Mouse (Mus musculus): ENCODE measurements around the gene Sumf1. TPM values are rescaled to one million over a fixed set of nuclear protein-coding genes. Genes with fewer than 3 reads are reported as not detected.
A peak's percentile ranks its signal among the peaks of the same experiment; 100 is the strongest.

The Sumf1 gene
- polyA plus RNA-seq, 1 experiment from 2014 or later = 17.5 TPM

DNA sequence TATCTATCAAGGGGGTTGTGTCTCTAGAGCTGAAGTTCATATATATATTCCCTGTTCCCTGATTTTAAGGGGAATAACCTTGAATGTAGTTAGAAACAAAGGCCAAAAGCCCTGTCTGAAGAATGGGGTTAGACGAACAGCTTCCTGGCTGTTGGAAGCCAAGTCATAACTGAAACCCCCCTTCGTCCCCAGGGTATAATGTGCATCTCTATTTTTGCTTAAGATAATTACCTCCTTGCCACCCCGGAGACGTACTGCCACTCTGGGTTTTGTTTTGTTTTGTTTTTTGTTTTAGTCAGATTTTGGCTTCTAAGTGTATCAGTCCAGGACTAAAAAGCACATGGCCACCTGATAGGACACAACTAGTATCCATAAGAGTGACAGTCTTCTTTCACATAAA, 31.1 kb downstream of the Sumf1 start:
- no peak for DNase-seq (ENCODE audit: low spot score)
- no peak overlapping the region for H3K27ac ChIP-seq
- H3K27me3 ChIP-seq (ENCODE audit: insufficient read depth, poor library complexity, severe bottlenecking) = no peaks in the 10 kb centered on the region
- 89% methylated on average over 4 of the region's 4 CpGs for WGBS
- no peaks in the 10 kb centered on the region for H3K36me3 ChIP-seq
- no peaks in the 10 kb centered on the region for H3K9me3 ChIP-seq
- no peak overlapping the region for H3K4me3 ChIP-seq
- H3K4me1 ChIP-seq = peaks cover 29% of the 10 kb centered on the region

GRCm38 (mm10) chr6:108152661-108153269, 32.6 kb downstream of the Sumf1 start:
- peaks cover 27% of the 10 kb centered on the region for H3K4me1 ChIP-seq
- no peaks in the 10 kb centered on the region for H3K27me3 ChIP-seq (ENCODE audit: insufficient read depth, poor library complexity, severe bottlenecking)
- no peaks in the 10 kb centered on the region for H3K36me3 ChIP-seq
- WGBS = 84% methylated on average over 9 of the region's 9 CpGs
- H3K4me3 ChIP-seq = no peak overlapping the region
- peak overlapping the region; percentile 31; the same call in 1 of the 2 replicates for H3K27ac ChIP-seq
- H3K9me3 ChIP-seq = no peaks in the 10 kb centered on the region
- no peak for DNase-seq (ENCODE audit: low spot score)

DNA sequence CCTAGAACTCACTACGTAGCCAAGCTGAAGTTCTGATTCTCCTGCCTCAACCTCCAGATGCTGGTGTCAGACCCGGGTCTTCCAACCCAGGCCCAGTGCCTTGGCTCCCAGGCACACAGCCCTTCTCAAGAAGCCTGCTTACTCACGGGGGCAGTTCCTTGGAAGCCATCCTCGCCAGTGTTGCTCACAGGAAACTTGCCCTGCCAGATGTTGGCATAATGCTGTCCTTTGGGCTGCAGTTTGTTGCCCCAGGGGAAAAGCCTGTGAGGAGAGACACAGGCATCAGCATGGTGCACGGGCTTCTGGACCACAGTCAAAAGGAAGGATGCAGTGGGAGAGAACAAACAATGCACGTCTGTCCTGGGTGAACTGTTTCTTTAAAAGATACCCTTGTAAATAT, 33.3 kb downstream of the Sumf1 start:
- H3K36me3 ChIP-seq = no peaks in the 10 kb centered on the region
- peaks cover 23% of the 10 kb centered on the region for H3K4me1 ChIP-seq
- WGBS = 76% methylated on average over 6 of the region's 6 CpGs
- H3K27me3 ChIP-seq (ENCODE audit: insufficient read depth, poor library complexity, severe bottlenecking) = no peaks in the 10 kb centered on the region
- H3K4me3 ChIP-seq = no peak overlapping the region
- H3K27ac ChIP-seq = no peak overlapping the region
- no peak for DNase-seq (ENCODE audit: low spot score)
- no peaks in the 10 kb centered on the region for H3K9me3 ChIP-seq

GRCm38 (mm10) chr6:108149235-108149634, 36.1 kb downstream of the Sumf1 start:
- H3K4me1 ChIP-seq = peaks cover 12% of the 10 kb centered on the region
- H3K9me3 ChIP-seq = no peaks in the 10 kb centered on the region
- peaks cover 4% of the 10 kb centered on the region; the same call in 1 of the 2 replicates for H3K36me3 ChIP-seq
- no peaks in the 10 kb centered on the region for H3K27me3 ChIP-seq (ENCODE audit: insufficient read depth, poor library complexity, severe bottlenecking)
- 89% methylated on average over 4 of the region's 4 CpGs for WGBS
- DNase-seq (ENCODE audit: low spot score) = no peak
- H3K4me3 ChIP-seq = no peak overlapping the region
- no peak overlapping the region for H3K27ac ChIP-seq

GRCm38 (mm10) chr6:108148435-108148834, 36.9 kb downstream of the Sumf1 start:
- H3K36me3 ChIP-seq = peaks cover 6% of the 10 kb centered on the region; the same call in 1 of the 2 replicates
- no peaks in the 10 kb centered on the region for H3K9me3 ChIP-seq
- H3K4me3 ChIP-seq = no peak overlapping the region
- WGBS = 58% methylated on average over 3 of the region's 3 CpGs
- no peak overlapping the region for H3K27ac ChIP-seq
- H3K4me1 ChIP-seq = peaks cover 10% of the 10 kb centered on the region
- no peaks in the 10 kb centered on the region for H3K27me3 ChIP-seq (ENCODE audit: insufficient read depth, poor library complexity, severe bottlenecking)
- DNase-seq (ENCODE audit: low spot score) = no peak

GRCm38 (mm10) chr6:108146637-108147036, 38.7 kb downstream of the Sumf1 start:
- DNase-seq (ENCODE audit: low spot score) = no peak
- H3K36me3 ChIP-seq = peaks cover 6% of the 10 kb centered on the region; the same call in 1 of the 2 replicates
- no peaks in the 10 kb centered on the region for H3K27me3 ChIP-seq (ENCODE audit: insufficient read depth, poor library complexity, severe bottlenecking)
- no peak overlapping the region for H3K27ac ChIP-seq
- no peaks in the 10 kb centered on the region for H3K9me3 ChIP-seq
- no peaks in the 10 kb centered on the region for H3K4me1 ChIP-seq
- WGBS = 90% methylated on average over 4 of the region's 4 CpGs
- H3K4me3 ChIP-seq = no peak overlapping the region

GRCm38 (mm10) chr6:108145941-108146588, 39.3 kb downstream of the Sumf1 start:
- Histone ChIP-seq H3K4me1 (no peaks in the 10 kb centered on the region), H3K9me3 (no peaks in the 10 kb centered on the region), H3K4me3 (no peak overlapping the region), H3K27me3 (ENCODE audit: insufficient read depth, poor library complexity, severe bottlenecking) (no peaks in the 10 kb centered on the region), H3K27ac (no peak overlapping the region), H3K36me3 (peaks cover 6% of the 10 kb centered on the region; the same call in 1 of the 2 replicates)
- no peak for DNase-seq (ENCODE audit: low spot score)
- WGBS = 88% methylated on average over 7 of the region's 7 CpGs

DNA sequence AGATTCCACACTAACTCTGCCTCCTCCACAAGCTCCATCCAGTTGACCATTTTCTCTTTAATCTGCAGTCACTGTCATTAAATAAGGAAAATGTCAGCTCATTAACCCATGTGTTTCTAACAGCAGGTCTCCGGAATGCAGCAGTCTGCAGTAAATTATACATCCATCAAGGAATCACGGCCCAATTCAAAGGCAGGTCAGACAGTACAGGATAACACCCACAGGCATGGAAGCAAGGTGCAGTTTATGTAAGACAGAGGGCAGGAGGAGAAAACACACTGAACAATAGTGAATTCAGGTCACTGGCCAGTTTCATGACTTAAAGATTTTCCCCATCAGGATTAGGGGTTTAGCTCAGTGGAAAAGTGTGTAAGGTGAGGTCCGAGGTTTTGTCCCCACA, 40.1 kb downstream of the Sumf1 start:
- Histone ChIP-seq H3K27me3 (ENCODE audit: insufficient read depth, poor library complexity, severe bottlenecking) (no peaks in the 10 kb centered on the region), H3K27ac (no peak overlapping the region), H3K36me3 (peaks cover 8% of the 10 kb centered on the region; the same call in 1 of the 2 replicates), H3K4me3 (no peak overlapping the region), H3K4me1 (no peaks in the 10 kb centered on the region), H3K9me3 (no peaks in the 10 kb centered on the region)
- no peak for DNase-seq (ENCODE audit: low spot score)
- WGBS = 86% methylated on average over 3 of the region's 3 CpGs

- H3K36me3 ChIP-seq = peaks cover 8% of the 10 kb centered on the region; the same call in 1 of the 2 replicates
- no peaks in the 10 kb centered on the region for H3K4me1 ChIP-seq
- H3K9me3 ChIP-seq = no peaks in the 10 kb centered on the region
- no peaks in the 10 kb centered on the region for H3K27me3 ChIP-seq (ENCODE audit: insufficient read depth, poor library complexity, severe bottlenecking)
- no peak overlapping the region for H3K27ac ChIP-seq
- H3K4me3 ChIP-seq = no peak overlapping the region
- 87% methylated on average over 4 of the region's 4 CpGs for WGBS
- no peak for DNase-seq (ENCODE audit: low spot score)
Observed at GRCm38 (mm10) chr6:108142796-108143195, 42.6 kb downstream of the Sumf1 start.

- Histone ChIP-seq H3K9me3 (no peaks in the 10 kb centered on the region), H3K4me1 (no peaks in the 10 kb centered on the region), H3K27ac (no peak overlapping the region), H3K4me3 (no peak overlapping the region), H3K27me3 (ENCODE audit: insufficient read depth, poor library complexity, severe bottlenecking) (no peaks in the 10 kb centered on the region), H3K36me3 (peaks cover 8% of the 10 kb centered on the region; the same call in 1 of the 2 replicates)
- no peak for DNase-seq (ENCODE audit: low spot score)
- 84% methylated on average over 4 of the region's 4 CpGs for WGBS
Observed at GRCm38 (mm10) chr6:108140722-108141490, 44.5 kb downstream of the Sumf1 start.

DNA sequence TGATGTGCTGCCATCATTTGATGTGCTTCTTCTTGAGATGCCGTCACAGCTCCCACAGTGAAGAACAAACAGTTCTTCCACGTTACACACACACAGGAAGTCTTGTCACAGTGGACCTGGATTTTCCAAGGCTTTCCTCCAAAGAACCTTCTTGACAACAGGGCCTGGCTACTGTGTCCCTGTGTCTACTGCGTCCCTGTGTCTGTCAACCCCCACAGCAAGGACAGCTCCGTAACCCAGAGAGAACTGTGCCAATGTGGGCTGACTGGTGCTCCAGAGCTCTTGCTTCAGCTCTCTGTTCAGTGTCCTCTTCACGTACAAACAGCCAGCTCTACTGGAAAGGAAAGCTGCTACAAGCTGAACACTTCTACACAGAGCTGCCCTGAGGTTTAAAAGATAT, 48.4 kb downstream of the Sumf1 start:
- Histone ChIP-seq H3K36me3 (peaks cover 2% of the 10 kb centered on the region; the same call in 1 of the 2 replicates), H3K4me3 (no peak overlapping the region), H3K9me3 (no peaks in the 10 kb centered on the region), H3K27me3 (ENCODE audit: insufficient read depth, poor library complexity, severe bottlenecking) (no peaks in the 10 kb centered on the region), H3K4me1 (no peaks in the 10 kb centered on the region; the same call in 1 of the 2 replicates), H3K27ac (no peak overlapping the region)
- DNase-seq (ENCODE audit: low spot score) = no peak
- WGBS = 81% methylated on average over 5 of the region's 5 CpGs

DNA sequence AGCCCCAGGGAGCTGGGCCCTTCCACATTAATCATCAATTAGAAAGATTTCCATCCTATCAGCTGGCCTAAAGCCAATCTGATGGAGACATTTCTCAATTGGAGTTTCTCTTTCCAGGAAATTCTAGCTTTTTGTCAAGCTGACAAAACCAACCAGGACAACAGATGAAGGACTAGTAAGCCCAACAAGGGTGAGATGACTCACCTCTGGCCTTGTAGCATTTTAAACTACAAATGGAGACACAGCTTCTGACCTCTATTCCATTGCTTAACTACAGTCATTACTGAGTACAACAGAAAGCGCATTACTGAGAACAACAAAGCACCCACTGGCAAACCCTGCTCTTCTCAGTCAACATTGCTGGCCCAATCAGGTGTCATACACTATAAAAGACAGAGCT, 49.1 kb downstream of the Sumf1 start:
- Histone ChIP-seq H3K36me3 (peaks cover 2% of the 10 kb centered on the region; the same call in 1 of the 2 replicates), H3K27me3 (ENCODE audit: insufficient read depth, poor library complexity, severe bottlenecking) (no peaks in the 10 kb centered on the region), H3K9me3 (no peaks in the 10 kb centered on the region), H3K27ac (no peak overlapping the region), H3K4me1 (no peaks in the 10 kb centered on the region; the same call in 1 of the 2 replicates), H3K4me3 (no peak overlapping the region)
- WGBS = 90% methylated on average over 1 of the region's 1 CpGs
- no peak for DNase-seq (ENCODE audit: low spot score)

Data from heart, embryonic 10.5 days (tissue).